Mouse (Mus musculus) E14TG2a.4 (cell line): ENCODE results near the gene Nf1.

ENCODE experiments used
- CTCF ChIP-seq: conservative IDR thresholded peaks from 2 replicates; pipeline ENCODE4 v1.5.1; 2014; ENCODE audit warnings: low read length
- POU5F1 ChIP-seq: IDR thresholded peaks from 2 replicates; pipeline ENCODE4 v1.6.1; 2014; ENCODE audit warnings: low read length, borderline replicate concordance

DNA sequence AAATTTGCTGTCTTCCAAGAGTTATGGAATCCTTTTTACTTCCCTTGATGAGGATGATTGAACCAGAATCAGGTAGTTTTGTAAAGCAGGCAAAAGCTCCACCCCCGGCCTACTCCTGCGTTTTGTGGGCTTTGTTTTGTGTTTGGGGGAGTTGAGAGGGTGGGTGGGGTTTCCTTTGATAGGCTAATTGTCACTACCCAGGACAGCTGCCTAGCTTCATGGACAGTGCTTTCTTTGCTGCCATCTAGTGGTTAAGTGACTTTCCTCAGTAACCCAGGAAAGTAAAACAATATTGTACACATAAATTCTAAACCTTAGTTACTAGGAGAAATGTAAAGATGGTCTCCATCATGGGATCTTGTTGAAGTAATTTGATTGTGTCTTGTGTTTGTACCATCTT, 88.1 kb downstream of the Nf1 start:
- TF ChIP-seq CTCF (peak; percentile 65), POU5F1 (no peak)
